Mouse (Mus musculus) layer of hippocampus, adult 8-10 months (tissue): ENCODE measurements at regions not wholly inside any gene's neighbourhood (a gene's known extent, or its start where the extent isn't known, plus 50 kb on each side); places are given as distances from the start of the nearest gene placed in this dataset.
A peak's percentile ranks its signal among the peaks of the same experiment; 100 is the strongest.

Source experiments
- DNase-seq, 2 experiments: peaks; one replicate each; pipeline ENCODE4 v3.0.0; 2022; ENCODE audit warnings: low spot score in 2 of 2

- no peak for DNase-seq
Observed at GRCm38 (mm10) chr4:91051913-91052312, 348.7 kb downstream of the Elavl2 start.

- no peak for DNase-seq
Observed at GRCm38 (mm10) chr4:91029462-91029861, 371.1 kb downstream of the Elavl2 start.

GRCm38 (mm10) chr4:91028013-91028626 is 372.5 kb downstream of the Elavl2 start:
- DNase-seq, result no peak

GRCm38 (mm10) chr4:90996388-90997092 is 404.0 kb downstream of the Elavl2 start:
- no peak for DNase-seq

GRCm38 (mm10) chr4:90964658-90965057 is 435.9 kb downstream of the Elavl2 start:
- DNase-seq, result peak in 1 of 2 experiments; percentile 4

GRCm38 (mm10) chr4:90943687-90944385 is 456.7 kb downstream of the Elavl2 start:
- DNase-seq, result peak; percentile 5 to 6

GRCm38 (mm10) chr4:90917312-90918107 is 483.1 kb downstream of the Elavl2 start:
- DNase-seq, result peak; percentile 42 to 56

GRCm38 (mm10) chr4:90906311-90906710 is 494.3 kb downstream of the Elavl2 start:
- DNase-seq, result peak in 1 of 2 experiments; percentile 5

- DNase-seq, result no peak
Observed at GRCm38 (mm10) chr4:90868209-90868608, 532.4 kb downstream of the Elavl2 start.

- peak in 1 of 2 experiments; percentile 8 for DNase-seq
Observed at GRCm38 (mm10) chr4:90860854-90861253, 539.7 kb downstream of the Elavl2 start.

- DNase-seq, result no peak
Observed at GRCm38 (mm10) chr4:90839804-90840203, 560.8 kb downstream of the Elavl2 start.

- no peak for DNase-seq
Observed at GRCm38 (mm10) chr4:90799078-90799477, 580.5 kb downstream of the Zfp352 start.

GRCm38 (mm10) chr4:90798637-90799036 is 580.0 kb downstream of the Zfp352 start:
- DNase-seq, result no peak

- DNase-seq, result peak in 1 of 2 experiments; percentile 17
Observed at GRCm38 (mm10) chr4:90797472-90797871, 578.9 kb downstream of the Zfp352 start.
